Mouse (Mus musculus) adipose tissue, adult 10 weeks (tissue): Measurements from ENCODE around the gene Sphkap. TPM values are rescaled to one million over a fixed set of nuclear protein-coding genes. Genes with fewer than 3 reads are reported as not detected.

Experiments used
- polyA plus RNA-seq: library from polyadenylated mRNA; stranded (reverse); fragments of 350-450 nt; fragmentation: Illumina TruSeq; extraction: RNeasy Lipid Tissue Mini Kit (QIAGEN cat#74804); gene quantifications from one replicate; pipeline ENCODE4 v1.2.3, GENCODE M21; 2014; ENCODE audit warnings: low read depth, low replicate concordance

Sphkap gene
- 0.71 TPM for polyA plus RNA-seq

GRCm38 (mm10) chr1:83408021-83408464, at the start of gene Sphkap:
Gene Sphkap, minus strand, starts transcription at chr1:83408200.

Other genes starting within 250 kb of the Sphkap start
- 1.7 TPM for gene Daw1, start 248.4 kb downstream of the Sphkap start, polyA plus RNA-seq